Mouse (Mus musculus) adrenal gland, adult (tissue): ENCODE data around the gene Dnm3.
"Not testable (repeated sequence)": the region's sequence is repeated elsewhere in the genome, so short reads cannot be mapped to it uniquely, and the experiment has no call there.

Source experiments
- DNase-seq, 2 experiments: peaks; one replicate each; pipeline ENCODE4 v3.0.0; 2022 to 2023; ENCODE audit warnings: low spot score in 1 of 2; ENCODE audit not compliant: inconsistent age in 2 of 2

Dnm3 gene

GRCm38 (mm10) chr1:162436672-162437071 is 41.2 kb downstream of the Dnm3 start:
- no peak for DNase-seq

- no peak for DNase-seq
Observed at GRCm38 (mm10) chr1:162428904-162429303, 48.9 kb downstream of the Dnm3 start.

- no peak for DNase-seq
Observed at GRCm38 (mm10) chr1:162425930-162426478, 51.8 kb downstream of the Dnm3 start.

GRCm38 (mm10) chr1:162422826-162423225 is 55.0 kb downstream of the Dnm3 start:
- DNase-seq, result no peak

GRCm38 (mm10) chr1:162413791-162414190 is 64.0 kb downstream of the Dnm3 start:
- DNase-seq, result no peak

GRCm38 (mm10) chr1:162412787-162413429 is 64.9 kb downstream of the Dnm3 start:
- DNase-seq, result no peak

- DNase-seq, result no peak
Observed at GRCm38 (mm10) chr1:162410207-162410965, 67.4 kb downstream of the Dnm3 start.

- DNase-seq, result no peak
Observed at GRCm38 (mm10) chr1:162394549-162394948, 83.3 kb downstream of the Dnm3 start.

GRCm38 (mm10) chr1:162388442-162389165 is 89.2 kb downstream of the Dnm3 start:
- DNase-seq, result peak; percentile 15 to 60

- DNase-seq, result not testable (repeated sequence)
Observed at GRCm38 (mm10) chr1:162373068-162373467, 104.8 kb downstream of the Dnm3 start.

GRCm38 (mm10) chr1:162369726-162370125 is 108.1 kb downstream of the Dnm3 start:
- DNase-seq, result peak; percentile 78 to 87

GRCm38 (mm10) chr1:162361978-162362377 is 115.9 kb downstream of the Dnm3 start:
- peak in 1 of 2 experiments; percentile 44 for DNase-seq

- DNase-seq, result peak; percentile 48 to 78
Observed at GRCm38 (mm10) chr1:162359270-162359669, 118.6 kb downstream of the Dnm3 start.

GRCm38 (mm10) chr1:162358036-162358435 is 119.8 kb downstream of the Dnm3 start:
- peak; percentile 38 to 78 for DNase-seq

GRCm38 (mm10) chr1:162356481-162356880 is 121.4 kb downstream of the Dnm3 start:
- DNase-seq, result no peak

GRCm38 (mm10) chr1:162354780-162355179 is 123.1 kb downstream of the Dnm3 start:
- DNase-seq, result no peak

- DNase-seq, result no peak
Observed at GRCm38 (mm10) chr1:162353831-162354230, 124.0 kb downstream of the Dnm3 start.

GRCm38 (mm10) chr1:162349306-162349705 is 128.5 kb downstream of the Dnm3 start:
- DNase-seq, result no peak

GRCm38 (mm10) chr1:162346456-162347011 is 131.3 kb downstream of the Dnm3 start:
- DNase-seq, result peak; percentile 30 to 78

- DNase-seq, result no peak
Observed at GRCm38 (mm10) chr1:162337170-162337569, 140.7 kb downstream of the Dnm3 start.

- DNase-seq, result no peak
Observed at GRCm38 (mm10) chr1:162336640-162337039, 141.2 kb downstream of the Dnm3 start.
